Mouse (Mus musculus) heart, embryonic 13.5 days (tissue): ENCODE measurements around the gene Gm11562. TPM values are rescaled to one million over a fixed set of nuclear protein-coding genes. Genes with fewer than 3 reads are reported as not detected.
"Not testable (repeated sequence)": the region's sequence is repeated elsewhere in the genome, so short reads cannot be mapped to it uniquely, and the experiment has no call there.

Experiments used
- ATAC-seq: fragments of 200-750 bp; cut with Nextera tagmentation; 2 replicates; pipeline ENCODE4 v1.8.0; 2017; ENCODE audit warnings: moderate TSS enrichment; ENCODE audit not compliant: insufficient number of reproducible peaks, low FRiP score, low TSS enrichment; ENCODE audit errors: extremely low read depth
- H3K27ac ChIP-seq: fragments of 300-500 bp; sonication (generic); replicated peaks from 2 replicates; pipeline ENCODE4 v1.5.1; 2015; ENCODE audit warnings: moderate library complexity, mild to moderate bottlenecking, inconsistent platforms
- H3K27me3 ChIP-seq: fragments of 300-500 bp; sonication (generic); replicated peaks from 2 replicates; pipeline ENCODE4 v1.6.1; 2015; ENCODE audit warnings: mild to moderate bottlenecking, inconsistent platforms
- H3K36me3 ChIP-seq: fragments of 300-500 bp; sonication (generic); 2 replicates; pipeline ENCODE4 v1.6.1; 2015; ENCODE audit warnings: mild to moderate bottlenecking, inconsistent platforms
- H3K4me1 ChIP-seq: fragments of 300-500 bp; sonication (generic); 2 replicates; pipeline ENCODE4 v1.6.1; 2015; ENCODE audit warnings: inconsistent platforms
- H3K4me2 ChIP-seq: fragments of 300-500 bp; sonication (generic); 2 replicates; pipeline ENCODE4 v1.6.1; 2015; ENCODE audit warnings: inconsistent platforms, mild to moderate bottlenecking, moderate library complexity
- H3K4me3 ChIP-seq: fragments of 300-500 bp; sonication (generic); 2 replicates; pipeline ENCODE4 v1.5.1; 2015; ENCODE audit warnings: moderate library complexity, mild to moderate bottlenecking, inconsistent platforms
- H3K9ac ChIP-seq: fragments of 300-500 bp; sonication (generic); 2 replicates; pipeline ENCODE4 v1.6.1; 2015; ENCODE audit warnings: inconsistent platforms, mild to moderate bottlenecking, moderate library complexity
- H3K9me3 ChIP-seq: fragments of 300-500 bp; sonication (generic); 2 replicates; pipeline ENCODE4 v1.6.1; 2016; ENCODE audit warnings: inconsistent platforms
- WGBS: fragments of 180-500 bp; shearing (Covaris S2); methylation state at CpG from one replicate; pipeline ENCODE4 v1.1.7; 2015; ENCODE audit warnings: mixed read lengths; 5-methylcytosine and 5-hydroxymethylcytosine counted together
- polyA plus RNA-seq: library from polyadenylated mRNA; unstranded; fragments of >200 nt; fragmentation: Nextera tagmentation; extraction: Ambion mirVana; gene quantifications from 2 replicates; pipeline ENCODE4 v1.2.1, GENCODE M21; 2015

The Gm11562 gene
- polyA plus RNA-seq, 1 experiment from 2014 or later, result not detected

- ATAC-seq, result no peak
- no peak within 1 kb of the TSS for H3K4me3 ChIP-seq
- no peaks in the 10 kb centered on the region; the same call in 1 of the 2 replicates for H3K27me3 ChIP-seq
- H3K4me1 ChIP-seq, result peaks cover 3% of the 10 kb centered on the region; the same call in 1 of the 2 replicates
- H3K36me3 ChIP-seq, result no peaks in the 10 kb centered on the region
- H3K27ac ChIP-seq, result no peak within 1 kb of the TSS
- WGBS, result 34% methylated on average over 8 of the region's 8 CpGs
- no peak within 1 kb of the TSS for H3K4me2 ChIP-seq
- H3K9me3 ChIP-seq, result no peaks in the 10 kb centered on the region
- no peak within 1 kb of the TSS for H3K9ac ChIP-seq
Measured at GRCm38 (mm10) chr11:99634653-99635134, 14.5 kb upstream of the Gm11562 start, which contains the start of gene Krtap4-2. TSS of gene Krtap4-2 (minus strand) at chr11:99635084.

GRCm38 (mm10) chr11:99633293-99633692 lies 13.1 kb upstream of the Gm11562 start:
- Histone ChIP-seq H3K4me1 (peaks cover 3% of the 10 kb centered on the region; the same call in 1 of the 2 replicates), H3K36me3 (no peaks in the 10 kb centered on the region), H3K4me2 (no peak overlapping the region), H3K27ac (no peak overlapping the region), H3K9me3 (no peaks in the 10 kb centered on the region), H3K4me3 (no peak overlapping the region), H3K27me3 (no peaks in the 10 kb centered on the region; the same call in 1 of the 2 replicates), H3K9ac (no peak overlapping the region)
- no peak for ATAC-seq
- WGBS, result 62% methylated on average over 2 of the region's 2 CpGs

GRCm38 (mm10) chr11:99630890-99631289 lies 10.7 kb upstream of the Gm11562 start:
- Histone ChIP-seq H3K4me3 (no peak overlapping the region), H3K9me3 (no peaks in the 10 kb centered on the region)
- WGBS, result 61% methylated on average over 3 of the region's 3 CpGs

DNA sequence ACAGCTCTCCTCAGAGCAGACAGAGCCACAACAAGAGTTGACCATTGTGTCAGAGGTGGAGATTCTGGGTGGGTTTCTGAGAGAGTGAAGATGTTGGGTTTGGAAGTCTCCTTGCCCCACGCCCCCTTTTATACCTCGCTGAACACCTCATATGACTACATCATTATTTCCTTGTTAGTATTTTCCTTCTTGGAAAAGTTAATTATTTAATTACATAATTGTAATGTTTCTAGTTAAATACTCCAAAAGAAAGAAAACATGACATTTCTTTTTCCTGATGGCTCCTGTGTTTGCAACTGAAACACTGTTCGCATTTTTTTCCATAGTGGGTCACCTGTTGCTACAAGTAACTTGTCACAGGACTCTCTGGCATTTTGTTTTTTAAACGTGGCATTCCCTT lies 7.9 kb upstream of the Gm11562 start, which contains the start of gene Krtap4-1:
Gene Krtap4-1 (minus strand): TSS at position 101 of the 400 bp plus-strand sequence.
- Histone ChIP-seq H3K9me3 (no peaks in the 10 kb centered on the region), H3K27ac (no peak within 1 kb of the TSS), H3K4me3 (no peak within 1 kb of the TSS), H3K4me2 (no peak within 1 kb of the TSS), H3K36me3 (no peaks in the 10 kb centered on the region), H3K27me3 (no peaks in the 10 kb centered on the region), H3K4me1 (no peaks in the 10 kb centered on the region), H3K9ac (no peak within 1 kb of the TSS)
- 68% methylated on average over 4 of the region's 4 CpGs for WGBS
- no peak for ATAC-seq

More at GRCm38 (mm10) chr11:99630890-99631289, 10.7 kb upstream of the Gm11562 start:
- Histone ChIP-seq H3K27me3 (no peaks in the 10 kb centered on the region; the same call in 1 of the 2 replicates), H3K4me1 (no peaks in the 10 kb centered on the region), H3K36me3 (no peaks in the 10 kb centered on the region), H3K4me2 (no peak overlapping the region), H3K9ac (no peak overlapping the region), H3K27ac (no peak overlapping the region)
- no peak for ATAC-seq

DNA sequence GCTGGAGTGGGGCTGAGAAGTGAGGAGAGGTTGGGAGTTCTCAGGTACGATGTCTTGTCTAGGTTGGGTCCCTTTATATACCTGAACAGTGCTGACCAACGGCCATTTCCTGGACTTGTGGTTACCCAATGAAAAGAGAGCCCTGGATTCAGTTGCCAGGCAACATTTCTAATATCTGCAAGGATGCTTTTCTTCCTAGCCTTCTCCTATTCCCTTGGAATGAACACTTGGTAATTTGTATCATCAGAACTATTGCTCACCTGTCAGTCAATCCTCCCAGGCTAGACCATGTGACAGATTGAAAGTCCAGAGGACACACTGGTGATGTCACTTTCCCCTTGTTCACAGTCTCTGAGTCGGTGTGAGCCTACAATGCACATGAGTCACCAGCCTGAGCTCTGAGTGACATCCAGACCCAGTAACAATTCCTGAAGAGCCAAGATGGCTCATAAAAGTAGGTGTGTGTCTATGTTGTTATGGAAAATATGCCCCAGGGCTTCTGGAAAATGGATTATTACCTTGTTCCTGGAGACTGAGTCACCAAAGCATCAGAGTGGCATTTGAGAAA lies 5.4 kb downstream of the Gm11562 start, which contains the start of gene Krtap2-4:
Gene Krtap2-4 (minus strand): TSS at position 51 of the 568 bp plus-strand sequence.
- Histone ChIP-seq H3K9ac (no peak within 1 kb of the TSS), H3K27me3 (no peaks in the 10 kb centered on the region), H3K27ac (no peak within 1 kb of the TSS), H3K4me1 (no peaks in the 10 kb centered on the region), H3K9me3 (no peaks in the 10 kb centered on the region), H3K4me3 (no peak within 1 kb of the TSS), H3K36me3 (no peaks in the 10 kb centered on the region), H3K4me2 (no peak within 1 kb of the TSS)
- no peak for ATAC-seq
- WGBS, result 61% methylated on average over 3 of the region's 3 CpGs

- not testable (repeated sequence) for ATAC-seq, H3K27me3 ChIP-seq, H3K27ac ChIP-seq, H3K4me1 ChIP-seq, H3K4me2 ChIP-seq, H3K9ac ChIP-seq, H3K9me3 ChIP-seq, H3K36me3 ChIP-seq, H3K4me3 ChIP-seq
- 55% methylated on average over 1 of the region's 2 CpGs for WGBS
Measured at GRCm38 (mm10) chr11:99610089-99610488, 10.1 kb downstream of the Gm11562 start, which contains the start of gene Gm11937. TSS of gene Gm11937 (minus strand) at chr11:99610189.

DNA sequence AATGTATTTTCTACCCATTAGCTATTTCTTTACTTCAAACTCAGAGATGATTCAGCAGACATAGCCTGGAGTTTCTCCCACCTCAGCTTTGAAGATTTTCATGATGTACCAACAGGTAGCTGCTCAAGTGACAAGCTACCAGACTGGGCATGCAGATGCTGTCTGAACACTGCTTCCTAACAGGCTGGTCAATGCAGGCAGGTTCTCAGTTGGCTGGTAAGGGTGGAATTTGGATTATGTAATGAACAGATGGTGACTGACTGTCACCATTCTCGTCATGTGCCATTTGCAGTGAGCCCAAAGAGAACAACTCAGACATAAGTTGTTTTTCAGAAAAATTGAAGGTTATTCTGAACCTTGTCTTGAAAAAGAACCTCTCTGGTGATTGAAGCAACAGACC lies 11.1 kb downstream of the Gm11562 start:
- Histone ChIP-seq H3K9ac (no peak overlapping the region), H3K27ac (no peak overlapping the region), H3K27me3 (peaks cover 10% of the 10 kb centered on the region; the same call in 1 of the 2 replicates), H3K4me3 (no peak overlapping the region), H3K9me3 (no peaks in the 10 kb centered on the region), H3K4me2 (no peak overlapping the region), H3K4me1 (no peaks in the 10 kb centered on the region), H3K36me3 (no peaks in the 10 kb centered on the region)
- WGBS, result 52% methylated on average over 1 of the region's 1 CpGs
- ATAC-seq, result no peak

- H3K9ac ChIP-seq, H3K4me2 ChIP-seq, ATAC-seq, H3K27me3 ChIP-seq, H3K36me3 ChIP-seq, H3K9me3 ChIP-seq, H3K27ac ChIP-seq, H3K4me1 ChIP-seq, H3K4me3 ChIP-seq: not testable (repeated sequence)
- 42% methylated on average over 1 of the region's 1 CpGs for WGBS
Measured at GRCm38 (mm10) chr11:99603208-99603607, 17.0 kb downstream of the Gm11562 start, which contains the start of gene Gm11938. TSS of gene Gm11938 (minus strand) at chr11:99603308.

GRCm38 (mm10) chr11:99597742-99598141 lies 22.5 kb downstream of the Gm11562 start, which contains the start of gene Krtap9-3:
TSS of gene Krtap9-3 (minus strand) at chr11:99598105.
- WGBS, result 78% methylated on average over 6 of the region's 6 CpGs

DNA sequence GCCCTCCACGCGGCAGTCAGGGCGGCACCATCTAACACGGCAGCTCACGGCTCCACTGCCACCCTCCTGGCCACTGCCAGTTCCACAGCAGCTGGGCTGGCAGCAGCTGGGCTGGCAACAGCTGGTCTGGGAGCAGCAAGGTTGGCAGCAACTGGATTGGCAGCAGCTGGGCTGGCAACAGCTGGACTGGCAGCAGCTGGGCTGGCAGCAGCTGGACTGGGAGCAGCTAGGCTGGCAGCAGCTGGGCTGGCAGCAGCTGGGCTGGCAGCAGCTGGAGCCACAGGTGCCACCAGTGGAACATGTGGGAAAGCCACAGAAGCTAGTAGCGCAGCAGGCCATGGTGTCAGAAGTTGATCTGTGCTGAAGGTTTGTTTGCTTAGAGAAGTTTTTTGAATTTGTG lies 29.3 kb downstream of the Gm11562 start, which contains the start of gene Krtap1-3:
Gene Krtap1-3 (minus strand): TSS at position 359 of the 400 bp plus-strand sequence.
- Histone ChIP-seq H3K4me1 (no peaks in the 10 kb centered on the region), H3K4me3 (no peak within 1 kb of the TSS), H3K9ac (no peak within 1 kb of the TSS), H3K27me3 (no peaks in the 10 kb centered on the region), H3K36me3 (no peaks in the 10 kb centered on the region), H3K4me2 (no peak within 1 kb of the TSS), H3K9me3 (no peaks in the 10 kb centered on the region), H3K27ac (no peak within 1 kb of the TSS)
- 88% methylated on average over 6 of the region's 6 CpGs for WGBS
- no peak for ATAC-seq

More at GRCm38 (mm10) chr11:99597742-99598141, 22.5 kb downstream of the Gm11562 start, which contains the start of gene Krtap9-3:
- H3K9ac ChIP-seq, H3K4me2 ChIP-seq, H3K4me3 ChIP-seq, ATAC-seq, H3K4me1 ChIP-seq, H3K9me3 ChIP-seq, H3K27ac ChIP-seq, H3K36me3 ChIP-seq, H3K27me3 ChIP-seq: not testable (repeated sequence)

DNA sequence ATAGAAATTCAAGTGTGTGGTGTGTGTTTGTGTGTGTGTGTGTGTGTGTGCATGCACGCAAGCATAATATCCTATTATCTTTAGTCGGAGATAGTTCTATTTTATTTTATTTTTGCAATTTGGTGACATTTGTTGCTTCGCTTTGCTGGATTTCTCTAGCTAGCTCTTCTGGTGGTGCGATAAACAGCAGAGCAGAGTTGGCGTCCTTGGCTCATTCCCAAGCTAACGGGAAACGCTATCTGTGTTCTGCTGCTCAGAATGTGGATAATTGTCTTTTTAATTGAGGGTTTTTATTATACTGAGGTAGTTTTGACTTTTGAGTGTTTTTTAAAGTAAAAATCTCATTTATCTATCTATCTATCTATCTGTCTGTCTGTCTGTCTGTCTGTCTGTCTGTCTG lies 35.1 kb downstream of the Gm11562 start:
- H3K4me3 ChIP-seq, result no peak overlapping the region
- H3K4me2 ChIP-seq, result no peak overlapping the region
- no peak overlapping the region for H3K27ac ChIP-seq
- no peaks in the 10 kb centered on the region for H3K36me3 ChIP-seq
- no peaks in the 10 kb centered on the region for H3K4me1 ChIP-seq
- H3K27me3 ChIP-seq, result no peaks in the 10 kb centered on the region
- 75% methylated on average over 7 of the region's 7 CpGs for WGBS
- H3K9me3 ChIP-seq, result no peaks in the 10 kb centered on the region
- no peak for ATAC-seq
- no peak overlapping the region for H3K9ac ChIP-seq
